Mouse (Mus musculus) forebrain, embryonic 10.5 days (tissue): Measurements from ENCODE around the gene Gpx3. TPM values are rescaled to one million over a fixed set of nuclear protein-coding genes. Genes with fewer than 3 reads are reported as not detected.
A peak's percentile ranks its signal among the peaks of the same experiment; 100 is the strongest.
"Not testable (repeated sequence)": the region's sequence is repeated elsewhere in the genome, so short reads cannot be mapped to it uniquely, and the experiment has no call there.

Experiments
- DNase-seq: peaks from one replicate; pipeline ENCODE4 v3.0.0-alpha.2; 2017; ENCODE audit warnings: low spot score; ENCODE audit errors: extremely low spot score
- H3K27ac ChIP-seq: fragments of 300-500 bp; sonication (generic); 2 replicates; pipeline ENCODE4 v1.5.1; 2016; ENCODE audit warnings: mild to moderate bottlenecking
- H3K27me3 ChIP-seq: fragments of 300-500 bp; sonication (generic); 2 replicates; pipeline ENCODE4 v1.6.1; 2016; ENCODE audit warnings: mild to moderate bottlenecking; ENCODE audit not compliant: poor library complexity, severe bottlenecking
- H3K36me3 ChIP-seq: fragments of 300-500 bp; sonication (generic); replicated peaks from 2 replicates; pipeline ENCODE4 v1.6.1; 2016; ENCODE audit warnings: mild to moderate bottlenecking, moderate library complexity
- H3K4me1 ChIP-seq: fragments of 300-500 bp; sonication (generic); 2 replicates; pipeline ENCODE4 v1.6.1; 2016
- H3K4me3 ChIP-seq: fragments of 300-500 bp; sonication (generic); 2 replicates; pipeline ENCODE4 v1.5.1; 2016; ENCODE audit warnings: mild to moderate bottlenecking, moderate library complexity
- H3K9me3 ChIP-seq: fragments of 300-500 bp; sonication (generic); 2 replicates; pipeline ENCODE4 v1.6.1; 2016; ENCODE audit warnings: mild to moderate bottlenecking, moderate library complexity
- WGBS: fragments of 180-500 bp; shearing (Covaris S2); methylation state at CpG from one replicate; pipeline ENCODE4 v1.1.7; 2016; 5-methylcytosine and 5-hydroxymethylcytosine counted together
- polyA plus RNA-seq: library from polyadenylated mRNA; unstranded; fragments of >200 nt; fragmentation: Nextera tagmentation; extraction: Ambion mirVana; gene quantifications from 2 replicates; pipeline ENCODE4 v1.2.1, GENCODE M21; 2016

The Gpx3 gene
- 59.5 and 61.2 TPM in 2 replicates for polyA plus RNA-seq

DNA sequence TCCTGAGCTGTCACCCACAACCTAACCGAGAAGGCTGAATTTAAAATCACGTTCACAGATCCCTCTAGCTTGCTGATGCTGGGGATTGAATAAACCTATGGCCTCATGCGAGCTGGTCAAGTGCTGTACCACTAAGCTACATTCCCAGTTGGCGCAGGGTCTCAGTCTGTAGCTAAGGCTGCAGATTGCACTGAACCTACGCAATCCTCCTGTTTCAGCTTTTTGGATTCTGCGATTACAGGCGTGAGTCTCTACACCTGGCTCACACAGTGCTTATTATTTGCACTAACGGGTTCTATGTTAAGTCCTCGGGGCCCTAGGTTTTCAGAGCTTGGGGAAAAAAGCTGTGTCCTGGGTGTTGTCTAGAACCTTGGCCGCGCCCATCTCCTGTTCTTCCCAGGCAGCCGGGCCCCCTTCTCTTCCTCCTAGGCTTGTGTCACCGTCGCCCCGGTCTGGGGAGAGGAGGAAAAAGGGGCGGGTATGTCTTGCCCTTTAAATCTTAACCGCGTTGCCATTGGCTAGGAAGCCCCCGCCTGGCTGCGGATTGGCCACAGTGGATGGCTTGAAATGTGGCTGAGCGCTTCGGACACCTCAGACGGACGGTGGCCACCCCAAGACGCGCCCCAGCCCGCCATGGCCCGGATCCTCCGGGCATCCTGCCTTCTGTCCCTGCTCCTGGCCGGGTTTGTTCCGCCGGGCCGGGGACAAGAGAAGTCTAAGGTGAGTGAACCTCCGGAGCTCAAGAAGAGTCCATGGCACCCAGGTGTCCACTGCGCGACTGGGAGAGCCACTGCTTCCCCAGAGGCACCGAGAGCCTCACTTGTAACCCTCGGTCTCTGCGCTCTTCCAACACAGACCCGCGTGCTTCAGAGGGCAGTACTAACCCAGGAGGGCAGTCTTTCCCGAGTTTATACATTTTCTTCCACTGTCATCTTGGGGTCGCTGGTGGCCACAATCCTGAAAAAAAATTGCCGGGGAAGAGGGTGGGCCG, at the start of gene Gpx3:
Gpx3 (plus strand) TSS at position 121 of the 991 bp plus-strand sequence.
- peak; percentile 79 for DNase-seq
- H3K27ac ChIP-seq, result peak within 1 kb of the TSS; percentile 75

DNA sequence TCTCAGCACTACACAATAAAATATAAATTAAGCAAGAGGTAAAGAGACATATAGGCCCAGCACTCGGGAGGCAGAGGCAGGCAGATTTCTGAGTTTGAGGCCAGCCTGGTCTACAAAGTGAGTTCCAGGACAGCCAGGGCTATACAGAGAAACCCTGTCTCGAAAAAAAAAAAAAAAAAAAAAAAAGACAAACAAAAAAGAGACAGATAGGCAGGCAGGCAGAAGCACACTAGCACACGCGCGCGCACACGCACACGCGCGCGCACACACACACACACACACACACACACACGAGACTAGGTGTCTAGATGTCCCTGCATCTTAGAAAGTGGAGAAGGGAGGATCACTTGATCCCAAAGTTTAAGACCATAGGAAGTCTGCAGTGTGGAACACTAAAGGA, 43.4 kb upstream of the Gpx3 start:
- H3K27me3 ChIP-seq, H3K36me3 ChIP-seq, DNase-seq, H3K9me3 ChIP-seq, H3K27ac ChIP-seq: not testable (repeated sequence)
- WGBS, result 96% methylated on average over 12 of the region's 12 CpGs
- H3K4me1 ChIP-seq, result peaks cover 25% of the 10 kb centered on the region
- peak overlapping the region; percentile 73; the same call in 1 of the 2 replicates for H3K4me3 ChIP-seq

More for the DNA sequence above, at the start of gene Gpx3:
- H3K4me3 ChIP-seq, result peak within 1 kb of the TSS; percentile 64
- no peaks in the 10 kb centered on the region for H3K9me3 ChIP-seq
- no peaks in the 10 kb centered on the region for H3K36me3 ChIP-seq
- H3K4me1 ChIP-seq, result peaks cover 29% of the 10 kb centered on the region
- H3K27me3 ChIP-seq, result peaks cover 17% of the 10 kb centered on the region
- WGBS, result 17% methylated on average over 44 of the region's 45 CpGs

DNA sequence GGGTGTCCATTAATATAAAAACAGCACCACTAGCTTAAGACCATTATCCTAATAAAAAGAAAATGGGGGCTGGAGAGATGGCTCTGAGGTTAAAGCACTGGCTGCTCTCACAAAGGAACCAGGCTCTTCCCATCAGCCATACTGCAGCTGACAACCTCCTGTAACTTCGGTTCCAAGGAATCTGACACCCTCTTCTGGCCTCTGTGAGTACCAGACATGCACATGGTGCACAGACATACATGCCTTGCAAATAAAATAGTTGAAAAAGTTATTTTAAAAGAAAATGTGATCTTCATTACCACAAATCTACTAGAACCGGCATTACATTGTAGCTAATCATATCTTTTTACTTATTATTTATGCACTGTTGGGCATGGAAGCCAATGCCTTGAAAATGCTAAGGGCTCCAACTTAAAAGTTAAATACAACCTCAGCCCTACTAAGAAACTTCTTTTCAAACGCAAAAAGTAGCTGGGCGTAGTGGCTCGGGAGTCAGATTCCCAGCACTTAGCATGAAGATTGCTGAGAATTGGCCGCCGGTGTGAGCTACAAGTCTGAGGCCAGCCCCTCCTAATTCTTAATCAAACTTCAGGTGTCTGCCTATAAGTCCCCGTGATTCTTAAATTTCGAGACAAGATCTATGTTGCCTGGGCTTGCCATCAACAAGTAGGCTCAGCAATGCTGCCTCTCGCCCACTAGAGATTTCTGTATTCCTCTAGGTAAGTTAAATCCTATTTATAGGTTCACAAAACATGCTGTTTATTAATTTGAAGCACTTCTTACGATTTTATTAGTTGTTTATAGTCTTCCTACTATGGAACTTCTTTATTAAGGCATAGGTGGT, 42.7 kb upstream of the Gpx3 start:
- H3K9me3 ChIP-seq, result no peaks in the 10 kb centered on the region
- peak overlapping the region; percentile 73 for H3K4me3 ChIP-seq
- no peak for DNase-seq
- H3K4me1 ChIP-seq, result peaks cover 25% of the 10 kb centered on the region
- no peaks in the 10 kb centered on the region for H3K36me3 ChIP-seq
- peak overlapping the region; percentile 92 for H3K27ac ChIP-seq
- H3K27me3 ChIP-seq, result no peaks in the 10 kb centered on the region
- WGBS, result 33% methylated on average over 11 of the region's 11 CpGs

DNA sequence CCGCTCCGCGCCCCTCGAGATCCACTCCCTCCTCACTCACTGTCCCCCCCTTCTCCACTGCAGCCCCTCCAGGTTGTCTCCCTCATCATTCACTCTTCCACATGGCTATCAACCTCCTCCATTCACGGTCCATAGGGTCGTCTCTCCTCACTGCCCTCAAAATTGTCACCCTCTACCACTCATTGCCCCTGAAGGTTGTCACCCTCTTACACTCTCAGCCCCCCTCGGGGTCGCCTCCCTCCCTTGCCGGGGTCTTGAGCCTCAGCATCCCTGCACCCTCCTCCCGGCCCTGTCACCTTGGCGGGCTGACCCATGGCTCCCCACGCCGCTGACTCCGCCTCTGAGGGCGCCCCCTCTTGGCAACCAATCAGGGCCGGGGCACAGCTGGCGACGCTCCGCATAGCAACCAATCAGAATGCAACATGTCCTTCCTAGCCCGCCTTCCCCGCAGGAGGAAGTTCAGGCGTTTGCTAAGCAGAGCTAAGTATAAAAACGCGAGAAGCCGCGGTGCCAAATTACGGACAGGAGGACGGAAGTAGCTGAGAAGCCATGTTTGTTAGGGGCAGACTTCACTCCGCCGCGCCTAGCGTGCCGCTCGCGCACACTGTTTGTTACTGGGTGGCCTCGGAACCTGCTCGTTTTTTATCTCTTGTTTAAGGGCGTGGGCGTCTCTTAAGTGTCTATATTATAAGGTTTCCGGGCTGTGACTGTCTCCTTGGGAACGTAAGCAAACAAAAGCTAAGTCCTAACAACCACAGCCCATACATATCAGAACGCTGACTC, 41.8 kb upstream of the Gpx3 start, which contains the start of gene Lyrm7:
Lyrm7 (minus strand) TSS at position 661 of the 783 bp plus-strand sequence.
- H3K4me1 ChIP-seq, result peaks cover 30% of the 10 kb centered on the region
- peak within 1 kb of the TSS; percentile 92 for H3K27ac ChIP-seq
- H3K27me3 ChIP-seq, result no peaks in the 10 kb centered on the region
- no peaks in the 10 kb centered on the region for H3K36me3 ChIP-seq
- H3K9me3 ChIP-seq, result no peaks in the 10 kb centered on the region
- under 1% methylated on average over 42 of the region's 42 CpGs for WGBS
- H3K4me3 ChIP-seq, result peak within 1 kb of the TSS; percentile 73
- DNase-seq, result peak; percentile 95

- peak overlapping the region; percentile 73; the same call in 1 of the 2 replicates for H3K4me3 ChIP-seq
- DNase-seq, result no peak
- H3K27me3 ChIP-seq, result no peaks in the 10 kb centered on the region
- H3K27ac ChIP-seq, result peak overlapping the region; percentile 92
- 93% methylated on average over 5 of the region's 5 CpGs for WGBS
- H3K9me3 ChIP-seq, result no peaks in the 10 kb centered on the region
- no peaks in the 10 kb centered on the region for H3K36me3 ChIP-seq
- H3K4me1 ChIP-seq, result peaks cover 37% of the 10 kb centered on the region
Observed at GRCm38 (mm10) chr11:54861471-54862420, 40.5 kb upstream of the Gpx3 start.

- peak; percentile 38 for DNase-seq
- Histone ChIP-seq H3K36me3 (0 out of 2 replicates have a peak, but pooled peaks cover 1% of the 10 kb centered on the region), H3K27ac (no peak overlapping the region; the same call in 1 of the 2 replicates), H3K4me1 (peaks cover 46% of the 10 kb centered on the region), H3K27me3 (no peaks in the 10 kb centered on the region), H3K9me3 (no peaks in the 10 kb centered on the region), H3K4me3 (no peak overlapping the region; the same call in 1 of the 2 replicates)
- WGBS, result 46% methylated on average over 10 of the region's 10 CpGs
Observed at GRCm38 (mm10) chr11:54862621-54863520, 39.4 kb upstream of the Gpx3 start.

DNA sequence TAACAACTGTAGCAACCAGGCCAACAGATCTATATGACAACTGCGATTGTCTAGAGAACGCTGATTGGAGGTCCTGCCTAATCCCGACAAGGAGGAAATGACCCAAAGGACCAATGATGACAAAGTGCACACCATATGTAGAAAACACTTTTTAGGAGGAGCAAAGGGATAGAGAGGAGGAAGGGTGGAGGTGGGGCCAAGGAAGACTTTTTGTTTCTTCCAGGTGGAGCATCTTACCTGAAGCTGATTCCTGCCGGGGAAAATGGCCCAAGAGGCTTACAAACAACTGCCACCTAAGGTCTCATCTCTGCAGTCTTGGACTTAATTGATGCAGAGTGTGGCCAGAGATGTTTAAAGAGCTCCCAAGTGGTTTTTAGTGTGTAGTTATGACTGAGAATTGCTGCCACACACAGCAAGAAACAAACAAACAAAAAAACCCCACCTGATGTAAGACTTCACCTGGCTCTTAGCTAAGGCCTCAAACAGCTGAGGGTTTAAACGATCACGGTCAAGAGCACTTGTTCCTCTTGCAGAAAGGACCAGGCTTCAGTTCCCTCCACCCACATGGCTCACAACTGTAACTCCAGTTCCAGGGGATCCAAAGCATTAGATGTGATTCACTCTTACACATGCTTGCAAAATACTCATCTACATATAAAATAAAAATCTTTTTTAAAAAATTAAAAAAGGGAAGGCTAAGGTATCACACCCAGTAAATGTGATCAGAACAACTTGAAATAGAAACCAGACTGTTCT, 36.7 kb upstream of the Gpx3 start:
- peaks cover 49% of the 10 kb centered on the region for H3K4me1 ChIP-seq
- WGBS, result 74% methylated on average over 6 of the region's 6 CpGs
- DNase-seq, result no peak
- H3K27me3 ChIP-seq, result no peaks in the 10 kb centered on the region
- peaks cover 26% of the 10 kb centered on the region for H3K36me3 ChIP-seq
- H3K27ac ChIP-seq, result peak overlapping the region; percentile 99
- peak overlapping the region; percentile 97 for H3K4me3 ChIP-seq
- H3K9me3 ChIP-seq, result no peaks in the 10 kb centered on the region

DNA sequence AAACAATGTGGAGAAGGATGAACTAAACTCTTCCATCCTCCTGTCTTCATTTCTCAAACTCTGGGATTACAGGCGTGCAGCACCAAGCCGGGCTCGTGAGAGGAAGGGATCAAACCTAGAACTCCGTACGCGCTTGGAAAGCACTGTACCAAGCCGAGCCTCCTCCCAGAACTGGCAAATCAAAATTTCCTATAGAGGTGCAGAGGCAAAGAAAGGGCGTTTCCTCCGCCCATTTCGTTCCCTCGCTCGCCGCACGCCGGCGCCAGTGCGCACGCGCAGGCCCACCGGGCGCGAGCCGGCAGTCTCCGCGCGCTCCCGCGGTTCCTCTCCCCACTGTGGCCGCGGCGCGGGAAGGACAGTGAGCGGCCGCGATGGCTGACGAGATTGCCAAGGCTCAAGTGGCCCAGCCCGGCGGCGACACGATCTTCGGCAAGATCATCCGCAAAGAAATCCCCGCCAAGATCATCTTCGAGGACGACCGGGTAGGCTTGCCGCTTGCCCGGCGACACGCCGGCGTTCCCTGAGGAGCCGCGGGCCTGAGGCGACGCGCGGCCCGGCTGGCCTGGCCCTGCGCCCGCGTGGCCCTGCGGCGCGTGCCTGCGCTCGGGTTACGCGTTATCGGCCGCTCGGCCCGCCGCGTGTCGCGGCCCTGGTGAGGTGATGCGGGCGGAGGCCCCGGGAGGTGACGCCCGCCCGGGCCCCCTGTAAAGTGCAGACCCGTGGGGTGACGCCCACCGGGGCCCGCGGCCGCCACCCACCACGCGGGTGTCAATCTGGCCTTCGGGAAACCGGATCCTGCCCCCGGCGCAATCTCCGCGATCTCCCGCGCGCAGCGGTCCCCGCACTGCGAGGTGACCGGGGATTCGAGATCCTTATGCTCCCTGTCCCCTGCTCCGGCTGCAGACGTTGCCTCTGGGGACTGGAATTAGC, 35.9 kb upstream of the Gpx3 start, which contains the start of gene Hint1:
Hint1 (plus strand) TSS at position 265 of the 930 bp plus-strand sequence.
- peak within 1 kb of the TSS; percentile 97 for H3K4me3 ChIP-seq
- H3K27me3 ChIP-seq, result no peaks in the 10 kb centered on the region
- peaks cover 34% of the 10 kb centered on the region for H3K36me3 ChIP-seq
- no peaks in the 10 kb centered on the region for H3K9me3 ChIP-seq
- DNase-seq, result peak; percentile 90
- H3K27ac ChIP-seq, result peak within 1 kb of the TSS; percentile 99
- peaks cover 43% of the 10 kb centered on the region for H3K4me1 ChIP-seq
- under 1% methylated on average over 107 of the region's 107 CpGs for WGBS

DNA sequence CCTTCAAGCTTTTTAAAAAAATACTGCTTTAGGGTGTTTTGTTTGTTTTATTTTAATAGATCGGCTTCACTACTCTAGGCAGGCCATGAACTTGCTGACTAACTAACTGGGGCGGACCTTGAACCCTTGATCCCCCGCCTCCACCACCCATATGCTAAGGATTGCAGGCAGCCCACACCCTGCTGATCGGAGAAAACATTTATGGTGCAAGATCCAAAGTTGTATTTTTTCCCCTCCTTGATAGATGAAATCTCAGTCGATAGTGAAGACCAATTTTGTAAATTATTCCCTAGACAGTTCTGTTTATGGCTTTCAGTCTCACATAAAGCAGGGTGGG, 35.2 kb upstream of the Gpx3 start:
- peak overlapping the region; percentile 97 for H3K4me3 ChIP-seq
- WGBS, result 7% methylated on average over 5 of the region's 5 CpGs
- peaks cover 41% of the 10 kb centered on the region for H3K36me3 ChIP-seq
- no peak for DNase-seq
- H3K4me1 ChIP-seq, result peaks cover 42% of the 10 kb centered on the region
- H3K27me3 ChIP-seq, result no peaks in the 10 kb centered on the region
- H3K27ac ChIP-seq, result peak overlapping the region; percentile 99
- H3K9me3 ChIP-seq, result no peaks in the 10 kb centered on the region
